Mouse (Mus musculus): ENCODE measurements around the gene Wdr70. TPM values are rescaled to one million over a fixed set of nuclear protein-coding genes. Genes with fewer than 3 reads are reported as not detected.

Wdr70 gene
- total RNA-seq, 2 experiments from 2014 or later: 21.7 to 40.2 TPM

DNA sequence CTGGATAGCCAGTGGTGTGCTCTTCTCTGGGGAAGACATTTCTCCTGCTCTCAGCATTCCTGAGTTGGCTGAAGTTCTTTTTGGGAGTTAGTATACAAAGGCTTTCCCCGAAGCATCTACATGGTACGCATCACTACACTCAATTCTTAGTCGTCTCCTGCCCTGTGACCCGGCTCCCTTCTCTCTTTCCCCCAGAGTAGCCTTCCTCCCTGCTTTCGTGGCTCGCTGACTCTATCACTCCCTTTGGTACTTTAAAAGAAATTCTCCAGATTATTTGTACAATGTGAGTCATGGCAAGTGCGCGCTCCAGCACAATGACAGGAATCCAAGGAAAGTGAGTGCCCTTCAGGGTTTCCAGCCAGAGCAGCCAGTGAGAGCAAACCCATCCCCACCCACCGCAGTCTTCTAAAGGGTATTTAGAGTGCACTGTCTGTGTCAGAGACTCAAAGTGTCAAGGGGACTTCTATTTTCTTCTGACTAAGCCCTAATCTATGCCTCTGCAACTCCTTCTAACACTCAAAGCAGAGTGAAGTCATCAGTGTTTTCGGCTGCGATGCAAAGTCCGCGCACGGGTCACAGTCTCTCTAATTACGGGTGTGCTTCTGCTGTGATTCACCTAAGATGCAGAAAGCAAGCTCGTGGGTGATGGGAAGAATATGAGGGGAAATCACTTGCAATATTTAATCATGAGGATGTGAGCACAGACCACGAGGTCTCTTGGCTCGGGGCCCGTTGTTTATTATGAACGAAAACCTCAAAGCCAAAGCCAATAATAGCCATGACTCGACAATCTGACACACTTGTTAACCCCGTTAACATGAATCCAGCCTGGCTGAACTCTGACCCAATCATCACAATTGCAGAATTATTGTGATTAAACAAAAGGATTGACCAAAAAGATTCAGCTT, 221.2 kb downstream of the Wdr70 start:
- ATAC-seq (replicated peaks; ENCODE audit: low FRiP score, poor library complexity, severe bottlenecking): no peak

DNA sequence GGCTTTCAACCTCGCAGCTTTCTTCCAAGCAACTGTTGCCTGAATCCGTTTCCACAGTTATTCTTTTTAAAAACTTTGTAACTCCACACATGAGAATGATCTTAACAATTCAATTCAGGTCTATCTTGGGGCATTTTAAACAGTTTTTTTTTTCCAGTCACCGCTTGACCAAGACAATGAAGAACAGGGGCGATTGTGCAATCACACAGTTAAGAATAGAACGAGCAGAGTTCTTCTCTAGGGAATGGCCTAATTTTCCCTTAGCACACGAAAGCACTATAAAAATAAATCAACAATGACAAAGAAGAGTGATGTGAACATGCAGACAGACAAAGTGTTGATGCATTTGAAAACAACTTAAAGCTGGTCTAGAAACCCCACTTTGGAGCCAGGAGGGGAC, 223.1 kb downstream of the Wdr70 start:
- no peak for ATAC-seq (replicated peaks; ENCODE audit: low FRiP score, poor library complexity, severe bottlenecking)

DNA sequence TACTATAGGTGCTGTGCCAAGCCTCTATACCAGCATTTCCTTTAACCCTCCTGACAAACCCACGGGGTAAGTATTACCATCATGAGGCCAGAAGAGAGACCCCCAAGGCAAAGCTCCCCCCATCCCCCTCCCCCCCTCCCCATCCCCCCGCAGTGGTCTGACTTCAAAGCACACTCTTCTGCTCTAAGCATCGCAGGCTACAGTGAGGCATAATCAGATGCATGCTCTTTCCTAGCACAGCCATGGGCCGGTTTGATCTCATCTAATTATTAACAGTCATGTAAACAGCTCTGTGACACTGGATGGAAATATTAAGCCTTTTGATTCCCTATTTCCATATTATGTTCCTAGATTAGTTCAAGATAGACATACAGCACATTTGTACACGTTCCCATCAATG, 226.5 kb downstream of the Wdr70 start:
- ATAC-seq (replicated peaks; ENCODE audit: low FRiP score, poor library complexity, severe bottlenecking): no peak

DNA sequence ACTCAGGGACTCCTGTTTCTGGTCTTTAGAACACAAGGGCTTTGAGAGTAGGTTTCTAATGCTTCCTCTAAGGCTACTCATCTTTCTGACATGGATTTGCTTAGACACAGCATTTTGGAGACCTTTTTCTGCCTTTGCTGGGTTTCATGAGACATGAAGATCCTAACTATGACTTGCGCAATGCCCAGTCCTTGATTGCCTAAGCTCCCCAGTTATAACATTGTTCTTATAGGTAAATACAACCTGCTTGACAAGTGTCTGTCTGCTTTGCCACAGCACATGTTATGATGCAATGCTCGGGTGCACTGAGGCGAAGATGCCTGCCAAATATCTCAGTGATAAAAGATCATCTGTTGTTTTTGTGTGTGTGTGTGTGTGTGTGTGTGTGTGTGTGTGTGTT, 233.7 kb downstream of the Wdr70 start:
- ATAC-seq (replicated peaks; ENCODE audit: low FRiP score, poor library complexity, severe bottlenecking): no peak

DNA sequence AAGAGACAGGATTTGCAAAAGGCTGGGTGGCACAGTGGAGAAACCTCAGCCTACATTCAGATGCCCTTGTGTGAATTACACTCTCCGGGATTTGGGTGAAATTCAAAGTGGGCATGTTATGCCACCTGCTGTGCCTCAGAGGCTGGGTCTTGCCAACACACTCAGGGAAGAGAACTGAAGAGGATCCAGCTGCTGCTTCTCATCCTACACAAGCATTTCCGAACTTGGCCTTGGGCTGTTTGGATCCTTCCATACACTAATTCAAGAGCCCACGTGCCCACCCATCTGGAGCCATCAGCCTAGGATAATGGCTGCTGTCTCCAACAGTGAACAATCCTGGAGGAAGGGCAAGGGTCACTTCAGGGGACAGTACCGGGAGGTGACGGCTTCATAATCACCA, 235.7 kb downstream of the Wdr70 start:
- ATAC-seq (replicated peaks; ENCODE audit: low FRiP score, poor library complexity, severe bottlenecking): no peak

DNA sequence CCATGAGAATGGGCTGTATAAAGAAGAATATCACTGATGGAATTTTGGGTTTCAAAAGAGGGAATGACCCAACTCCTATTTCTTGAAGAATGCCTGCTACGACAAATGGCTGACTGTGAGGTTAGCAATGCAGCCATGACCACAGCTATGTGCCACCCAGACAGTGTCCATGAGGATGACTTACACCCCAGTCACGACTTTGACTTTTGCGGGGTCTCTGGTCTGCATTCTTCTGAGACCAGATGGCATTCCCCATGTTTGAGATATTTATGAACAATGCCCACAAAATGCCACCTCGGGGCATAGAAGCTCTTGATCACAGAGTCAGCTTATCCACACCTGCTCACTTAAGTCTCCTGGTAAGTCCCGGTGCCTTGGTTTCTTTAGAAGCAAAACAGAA, 236.1 kb downstream of the Wdr70 start:
- ATAC-seq (replicated peaks; ENCODE audit: low FRiP score, poor library complexity, severe bottlenecking): no peak

DNA sequence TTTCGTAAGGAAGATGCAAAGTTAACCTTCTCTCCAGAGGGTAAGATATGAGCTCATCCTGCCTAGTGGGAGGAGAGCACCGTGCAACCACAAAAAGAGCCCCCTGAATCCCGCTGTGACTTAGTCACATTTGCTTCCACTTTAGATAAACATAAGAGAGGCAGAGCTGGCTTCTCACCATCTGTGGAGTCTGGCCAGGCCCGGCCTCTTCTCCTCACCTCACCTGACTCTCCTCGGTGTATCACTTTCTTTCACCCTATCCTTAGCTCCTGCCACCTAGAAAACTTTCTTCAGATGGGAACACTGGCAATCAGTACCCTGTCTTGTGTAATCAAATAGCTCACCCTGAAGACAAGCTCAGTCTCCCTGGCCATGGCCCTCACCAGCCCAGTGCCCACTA, 240.2 kb downstream of the Wdr70 start:
- ATAC-seq (replicated peaks; ENCODE audit: low FRiP score, poor library complexity, severe bottlenecking): no peak

DNA sequence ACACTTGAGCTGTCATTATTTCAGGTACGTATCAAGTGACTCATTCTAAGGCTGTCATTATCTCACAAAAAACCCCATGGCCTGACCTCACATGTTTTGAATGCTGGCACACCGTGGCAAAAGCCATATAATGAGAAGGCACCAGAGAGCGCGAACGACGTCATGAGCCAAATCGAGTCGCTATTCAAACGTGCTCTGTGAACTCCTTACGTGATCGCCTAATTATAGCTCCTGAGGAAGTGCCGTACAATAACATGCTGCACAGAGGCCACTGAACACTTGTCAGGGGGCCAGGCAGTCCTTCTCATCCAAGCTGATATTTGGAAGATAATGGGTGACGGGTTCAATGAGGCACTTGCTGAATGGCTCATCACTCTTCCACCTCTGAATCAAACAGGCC, 241.6 kb downstream of the Wdr70 start:
- ATAC-seq (replicated peaks; ENCODE audit: low FRiP score, poor library complexity, severe bottlenecking): no peak

DNA sequence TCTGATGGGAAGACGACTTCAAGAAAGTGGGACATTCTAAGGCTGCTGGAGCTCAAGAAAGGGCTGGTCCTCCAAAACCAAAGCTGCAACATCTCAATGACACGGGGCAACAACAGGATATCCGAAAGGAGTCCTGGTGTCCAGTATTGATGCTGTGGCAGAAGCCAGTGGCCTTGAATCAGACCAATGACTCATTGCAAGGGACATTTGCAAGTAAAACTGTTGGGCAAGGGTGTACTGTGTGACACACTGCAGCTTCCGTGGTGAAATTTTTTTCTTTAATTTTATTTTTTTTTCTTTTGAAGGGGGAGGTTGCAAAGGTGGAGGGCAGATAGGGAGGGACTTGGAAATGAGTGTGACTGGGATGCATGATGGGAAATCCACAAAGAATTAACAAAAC, 256.6 kb downstream of the Wdr70 start:
- ATAC-seq (replicated peaks; ENCODE audit: low FRiP score, poor library complexity, severe bottlenecking): no peak

DNA sequence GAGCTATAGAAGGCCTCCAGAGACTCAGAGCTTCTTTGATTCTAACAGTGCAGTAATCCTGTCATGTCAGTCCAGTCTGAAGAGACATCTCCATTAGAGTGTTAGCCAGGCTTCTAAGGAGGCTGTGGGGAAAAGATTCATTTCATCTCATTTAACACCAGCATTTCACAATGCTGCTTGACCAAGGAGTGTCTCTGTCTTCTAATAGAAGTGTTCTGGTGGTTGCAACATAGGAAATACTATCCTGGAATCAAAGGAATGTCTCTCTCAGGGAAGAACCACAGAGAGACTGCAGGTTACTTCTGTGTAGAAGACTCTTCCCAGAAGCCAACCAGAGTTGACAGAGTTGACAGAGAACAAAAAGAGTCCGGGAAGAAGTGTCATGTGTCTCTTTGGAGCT, 257.3 kb downstream of the Wdr70 start:
- no peak for ATAC-seq (replicated peaks; ENCODE audit: low FRiP score, poor library complexity, severe bottlenecking)

DNA sequence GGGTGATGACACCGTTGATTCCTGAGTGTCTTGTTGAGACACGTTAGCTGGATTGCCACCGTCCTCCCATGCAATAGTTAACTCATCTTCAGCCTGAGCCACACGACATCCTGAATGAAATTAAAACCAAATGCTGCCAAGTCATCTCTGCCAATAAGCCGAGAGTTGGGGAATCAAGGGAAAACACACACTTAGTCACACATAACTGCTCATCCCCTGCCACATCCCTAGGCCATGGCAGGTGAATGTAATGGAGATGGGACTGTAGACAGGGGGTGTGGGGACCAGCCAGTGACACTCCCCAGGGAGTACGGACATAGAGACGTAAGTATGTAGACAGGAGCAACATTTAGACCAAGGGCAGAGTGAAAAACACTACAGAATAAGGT, 260.1 kb downstream of the Wdr70 start:
- ATAC-seq (replicated peaks; ENCODE audit: low FRiP score, poor library complexity, severe bottlenecking): no peak

DNA sequence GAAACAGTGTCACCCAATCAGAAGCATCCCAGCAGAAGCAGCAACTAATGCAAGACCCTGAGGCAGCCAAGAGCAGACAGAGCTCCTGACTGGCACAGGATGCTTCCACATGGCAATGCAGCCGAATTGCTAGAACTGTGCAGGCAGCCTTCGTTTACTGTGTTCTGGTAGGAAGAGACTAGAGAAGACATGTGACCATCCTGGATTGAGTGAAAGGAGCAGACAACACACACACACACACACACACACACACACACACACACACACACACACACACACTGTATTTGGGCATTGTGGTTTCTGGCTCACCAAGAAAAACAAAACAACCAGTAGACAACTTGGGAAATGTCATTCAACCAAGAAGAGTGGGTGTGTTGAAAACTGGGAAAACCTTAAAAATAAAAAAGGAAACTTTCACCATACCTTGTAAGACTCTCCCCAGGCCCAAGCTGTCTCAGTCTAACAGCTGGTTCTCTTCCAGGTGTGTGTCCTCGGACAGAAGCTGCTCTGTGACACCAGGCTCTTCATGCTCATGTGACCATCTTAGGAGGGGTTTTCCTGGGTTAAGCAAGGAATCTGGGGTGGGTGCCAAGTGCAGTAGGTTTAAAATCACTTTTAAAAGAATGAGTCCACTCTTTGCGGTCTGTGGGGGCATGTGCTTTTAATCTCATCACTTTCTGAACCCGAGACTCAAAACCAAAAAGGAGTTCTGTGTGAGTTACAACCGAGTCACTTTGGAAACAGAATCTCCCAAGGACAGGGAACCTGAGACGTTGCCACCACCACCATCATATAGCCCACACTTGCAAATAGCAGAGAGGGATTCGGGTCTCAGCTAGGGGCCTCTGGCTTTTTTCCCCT, 260.7 kb downstream of the Wdr70 start:
- ATAC-seq (replicated peaks; ENCODE audit: low FRiP score, poor library complexity, severe bottlenecking): no peak

DNA sequence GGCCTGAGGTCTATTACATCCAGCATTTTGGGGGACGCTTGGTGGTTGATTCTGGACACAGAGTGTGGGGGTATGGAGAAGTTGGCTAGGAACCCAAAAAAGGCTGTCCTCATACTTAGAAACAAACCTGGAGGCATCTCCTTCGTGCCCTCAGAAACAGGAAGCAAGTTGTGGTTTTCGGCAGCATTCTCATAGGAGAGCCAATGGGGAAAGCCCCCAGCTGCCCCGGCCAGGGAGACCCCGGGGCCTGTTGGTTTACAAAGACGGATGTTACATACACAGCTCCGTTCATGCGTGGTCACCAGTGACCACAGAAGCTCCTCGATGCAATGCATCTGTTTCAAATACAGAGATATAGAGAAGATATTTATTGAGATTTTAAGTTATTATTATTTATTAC, 263.6 kb downstream of the Wdr70 start:
- no peak for ATAC-seq (replicated peaks; ENCODE audit: low FRiP score, poor library complexity, severe bottlenecking)

DNA sequence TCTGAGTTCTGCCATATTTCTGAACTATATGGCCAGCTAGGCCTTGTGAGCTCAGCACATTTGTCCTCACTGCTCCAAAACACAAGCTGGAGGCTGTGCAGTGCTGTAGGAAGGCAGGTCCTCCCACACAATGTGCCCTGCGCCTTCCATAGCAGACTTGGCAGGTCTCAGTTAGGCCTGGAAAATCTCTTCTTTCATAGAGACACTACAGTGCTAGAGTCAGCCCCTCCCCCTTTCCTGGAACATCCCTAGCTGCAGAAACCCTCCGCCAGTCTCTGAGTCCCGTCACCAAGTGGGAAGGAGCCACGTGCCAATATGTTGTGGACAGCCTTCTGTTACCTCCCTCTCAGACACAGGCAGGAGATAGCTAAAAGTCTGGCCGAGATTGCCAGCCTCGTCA, 273.5 kb downstream of the Wdr70 start:
- ATAC-seq (replicated peaks; ENCODE audit: low FRiP score, poor library complexity, severe bottlenecking): no peak

DNA sequence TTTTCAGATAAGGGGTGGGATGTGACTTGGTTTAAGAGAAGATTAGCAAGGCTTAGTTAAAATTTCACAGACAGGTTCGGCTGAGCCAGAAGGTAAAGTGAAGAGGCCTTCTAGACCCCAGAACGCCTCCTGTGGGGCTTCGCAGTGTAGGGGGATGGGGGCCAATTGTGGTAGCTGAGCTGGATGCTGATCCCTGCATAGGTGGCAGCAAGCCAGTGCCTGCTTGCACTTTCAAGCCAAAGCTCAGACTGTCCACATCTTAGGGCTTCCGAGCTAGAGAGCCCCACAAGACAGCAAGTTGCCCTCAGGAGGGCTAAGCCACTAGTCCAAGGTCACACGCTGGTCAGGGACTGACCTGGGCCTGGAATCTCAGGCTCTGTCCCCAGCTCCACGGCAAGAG, 275.1 kb downstream of the Wdr70 start:
- no peak for ATAC-seq (replicated peaks; ENCODE audit: low FRiP score, poor library complexity, severe bottlenecking)

Other genes with a start within 250 kb of the Wdr70 start
- 22.6 and 44.7 TPM in 2 replicates for gene Nup155, start 10.1 kb upstream of the Wdr70 start, total RNA-seq (2015; ENCODE audit: low replicate concordance)
- gene Nup155, start 10.1 kb upstream of the Wdr70 start, total RNA-seq (2017; ENCODE audit: low replicate concordance): 35.3 and 43.6 TPM in 2 replicates
- gene Cplane1, start 69.9 kb upstream of the Wdr70 start, total RNA-seq (2015; ENCODE audit: low replicate concordance): 1.1 and 1.7 TPM in 2 replicates
- 1.9 and 7.9 TPM in 2 replicates for gene Cplane1, start 69.9 kb upstream of the Wdr70 start, total RNA-seq (2017; ENCODE audit: low replicate concordance)

Data from erythroid progenitor cell, adult 5-6 weeks (primary cell).